Mouse (Mus musculus) cerebellum, adult 9-10 months (tissue): ENCODE measurements around the gene Foxn3.

Experiments
- DNase-seq: peaks from one replicate; pipeline ENCODE4 v3.0.0; 2022

The Foxn3 gene

GRCm38 (mm10) chr12:99280826-99281225 is 282.6 kb downstream of the Foxn3 start:
- DNase-seq = no peak

- no peak for DNase-seq
These were observed 283.1 kb downstream of the Foxn3 start for GRCm38 (mm10) chr12:99280291-99280690.

- DNase-seq = no peak
These were observed 284.0 kb downstream of the Foxn3 start for GRCm38 (mm10) chr12:99279426-99279825.

DNA sequence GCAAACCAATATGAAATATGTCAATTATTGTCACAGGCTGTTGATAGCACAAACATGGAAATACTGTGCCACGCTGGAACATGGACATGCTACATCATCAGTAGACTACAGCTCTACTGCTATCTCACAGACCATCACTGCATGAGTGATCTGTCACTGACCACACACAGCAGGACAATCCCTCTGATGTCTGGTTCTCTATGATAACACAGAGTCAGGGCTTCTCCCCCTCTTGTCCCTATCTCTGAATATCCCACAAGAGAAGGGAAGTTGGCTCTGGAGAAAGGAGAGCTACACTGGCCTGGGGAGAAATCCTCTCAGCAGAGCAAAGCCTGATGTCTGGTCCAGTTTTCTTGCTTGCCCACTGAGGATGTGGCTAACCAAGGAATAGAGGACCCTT is 288.8 kb downstream of the Foxn3 start:
- no peak for DNase-seq

GRCm38 (mm10) chr12:99269396-99269795 is 294.0 kb downstream of the Foxn3 start:
- no peak for DNase-seq

- no peak for DNase-seq
These were observed 294.4 kb downstream of the Foxn3 start for GRCm38 (mm10) chr12:99268954-99269353.

DNA sequence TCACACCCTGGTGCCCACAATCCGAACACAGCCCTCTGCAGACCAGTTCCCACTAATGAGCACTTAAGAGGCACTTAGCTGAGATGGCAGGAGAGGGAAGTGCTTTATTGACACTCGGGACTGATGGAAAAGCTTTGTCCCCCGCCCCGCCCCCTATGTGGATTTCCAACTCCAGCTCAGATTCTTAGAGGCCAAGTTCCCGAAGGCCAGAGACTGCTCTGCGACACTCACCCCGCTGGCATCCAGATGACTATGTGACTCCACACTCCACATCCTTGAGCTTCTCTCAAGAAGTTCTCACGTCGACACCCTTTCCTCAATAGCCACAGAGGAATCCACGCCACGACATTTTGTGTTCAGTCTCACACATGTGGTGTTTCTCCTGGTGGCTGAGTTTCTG is 295.6 kb downstream of the Foxn3 start:
- DNase-seq = no peak

DNA sequence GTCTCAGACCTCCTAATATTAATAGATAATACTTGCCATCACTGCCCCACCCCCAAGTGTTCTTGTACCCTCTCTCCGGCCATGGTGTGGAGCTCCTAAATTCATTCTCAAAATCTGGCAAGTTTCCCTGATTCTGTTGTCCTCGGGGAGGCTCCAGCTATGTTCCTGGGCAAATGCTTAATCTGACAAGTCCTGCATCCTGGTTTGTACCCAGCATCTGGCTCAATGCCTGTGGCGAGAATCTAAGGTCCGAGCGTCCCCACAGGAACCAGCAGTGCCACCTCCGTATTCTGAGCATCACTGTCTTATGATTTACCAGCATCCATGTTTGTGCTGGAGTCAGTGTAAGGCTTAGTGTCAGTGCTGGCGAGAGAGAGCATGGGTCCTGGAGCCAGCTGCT is 296.9 kb downstream of the Foxn3 start:
- DNase-seq = no peak

GRCm38 (mm10) chr12:99265777-99266176 is 297.6 kb downstream of the Foxn3 start:
- no peak for DNase-seq

GRCm38 (mm10) chr12:99264386-99264785 is 299.0 kb downstream of the Foxn3 start:
- no peak for DNase-seq

- DNase-seq = peak; percentile 57
These were observed 299.6 kb downstream of the Foxn3 start for GRCm38 (mm10) chr12:99263592-99264335.

- no peak for DNase-seq
These were observed 300.5 kb downstream of the Foxn3 start for GRCm38 (mm10) chr12:99262840-99263239.

DNA sequence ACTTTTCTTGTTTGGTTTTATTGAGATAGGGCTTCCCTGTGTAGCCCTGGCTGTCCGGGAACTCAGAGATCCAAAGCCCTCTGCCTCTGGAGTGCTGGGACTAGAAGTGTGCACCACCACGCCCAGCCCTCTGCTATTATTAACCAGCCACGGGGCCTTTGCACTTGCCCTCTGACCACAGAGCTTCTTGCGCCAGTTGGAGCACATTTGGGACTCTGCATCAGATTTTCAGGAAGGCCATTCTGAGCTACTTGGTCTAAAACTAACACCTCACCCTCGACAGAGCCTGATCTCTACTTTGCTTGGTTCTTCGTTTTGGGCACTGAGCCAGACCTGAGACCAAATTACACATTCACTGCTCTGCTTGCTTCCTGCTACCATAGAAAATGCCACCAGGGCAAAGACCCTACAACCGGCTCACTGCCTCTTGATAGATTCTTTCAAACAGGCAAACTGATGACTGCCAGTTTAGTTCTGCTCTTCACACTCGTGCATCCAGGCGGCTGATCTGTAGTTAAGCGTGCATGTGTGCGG is 301.2 kb downstream of the Foxn3 start:
- no peak for DNase-seq

DNA sequence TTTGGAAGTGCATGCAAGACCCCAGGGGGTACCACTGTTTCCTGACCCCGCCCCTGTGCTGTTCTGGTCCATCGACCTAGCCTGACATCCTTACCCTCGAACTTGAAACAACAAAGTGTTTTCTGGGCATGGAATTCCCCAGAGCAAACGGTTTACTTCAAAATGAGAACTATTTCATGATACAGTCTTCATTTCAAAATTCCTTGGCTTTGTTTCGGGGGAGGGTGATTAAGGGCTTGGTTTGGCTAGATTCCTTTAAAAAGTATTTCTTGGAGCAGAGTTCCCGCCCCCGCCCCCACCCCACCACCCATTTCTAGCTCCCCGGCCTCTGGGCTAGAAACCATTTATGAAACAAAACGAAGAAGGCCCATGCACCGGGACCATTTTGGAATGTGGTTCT is 303.2 kb downstream of the Foxn3 start:
- no peak for DNase-seq

DNA sequence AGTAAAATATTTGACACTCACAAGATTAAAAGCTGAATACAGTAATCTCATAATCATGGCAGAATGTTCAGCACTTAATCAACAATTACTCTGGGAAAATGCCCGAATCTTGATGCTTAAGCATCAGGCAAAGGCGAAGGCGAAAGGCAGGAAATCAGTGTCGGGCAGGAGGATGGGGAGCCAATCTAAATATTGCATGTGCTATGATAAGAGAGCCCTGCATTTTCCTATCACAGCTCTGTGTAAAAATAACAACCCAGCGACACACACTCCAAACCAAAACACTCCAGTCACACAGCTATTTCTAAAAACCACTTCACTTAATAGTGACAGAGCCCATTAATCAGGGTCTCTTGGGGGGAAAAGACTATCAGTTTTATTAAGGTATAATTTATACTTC is 305.8 kb downstream of the Foxn3 start:
- DNase-seq = no peak

DNA sequence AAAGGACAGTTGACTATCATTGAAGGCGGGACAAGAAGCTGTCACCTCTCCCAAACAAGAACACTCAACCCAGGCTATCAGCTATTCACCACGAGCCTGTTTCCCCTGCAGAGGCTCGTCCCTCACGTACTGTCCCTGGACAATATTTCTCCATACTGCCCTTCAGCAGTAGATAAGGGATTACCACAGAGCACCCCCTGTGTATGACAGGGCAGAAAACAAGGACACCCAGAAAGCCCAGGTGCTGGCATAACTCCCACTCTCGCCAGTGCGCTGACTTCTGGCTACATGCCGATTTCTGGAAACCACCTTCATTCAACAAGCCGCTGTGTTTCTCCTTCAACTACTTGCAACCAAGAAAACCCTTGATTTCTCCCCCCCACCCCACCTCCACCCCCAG is 306.4 kb downstream of the Foxn3 start:
- no peak for DNase-seq

DNA sequence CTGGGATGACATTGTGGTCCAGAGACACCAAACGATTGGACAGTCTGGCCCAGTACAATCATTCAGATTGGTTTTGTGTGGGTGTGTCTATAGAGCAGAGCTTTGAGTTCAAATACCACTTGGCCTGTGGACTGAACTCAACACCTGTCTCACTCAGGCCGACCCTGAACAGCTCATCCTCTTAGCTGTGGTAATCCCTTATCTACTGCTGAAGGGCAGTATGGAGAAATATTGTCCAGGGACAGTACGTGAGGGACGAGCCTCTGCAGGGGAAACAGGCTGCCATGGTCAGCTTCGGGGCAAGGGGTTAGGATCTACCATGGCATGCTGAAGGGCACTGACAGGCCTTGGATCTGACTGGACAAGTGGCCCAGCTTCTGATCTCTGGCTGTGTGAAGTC is 306.9 kb downstream of the Foxn3 start:
- no peak for DNase-seq

DNA sequence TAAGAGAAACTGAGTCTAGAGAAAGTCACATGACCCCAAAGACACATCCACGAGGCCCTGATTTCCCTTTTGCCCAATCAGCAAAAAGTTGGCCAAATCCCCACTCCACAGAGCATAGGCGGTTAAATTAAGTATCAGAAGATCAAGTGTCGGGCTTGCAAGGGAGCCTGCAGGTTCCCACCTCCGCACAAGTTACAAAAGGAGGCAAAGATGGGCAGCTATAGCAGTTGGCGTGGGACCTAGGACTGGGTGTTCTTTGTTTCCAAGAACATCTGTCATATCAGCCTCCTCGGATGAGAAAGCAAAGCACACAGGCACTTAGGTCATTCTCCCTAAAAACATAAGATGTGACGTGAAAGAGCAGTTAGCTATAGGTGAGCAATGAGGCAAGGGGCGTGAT is 308.9 kb downstream of the Foxn3 start:
- no peak for DNase-seq

- no peak for DNase-seq
These were observed 309.8 kb downstream of the Foxn3 start for GRCm38 (mm10) chr12:99253562-99253961.

GRCm38 (mm10) chr12:99248606-99249005 is 314.8 kb downstream of the Foxn3 start:
- no peak for DNase-seq

DNA sequence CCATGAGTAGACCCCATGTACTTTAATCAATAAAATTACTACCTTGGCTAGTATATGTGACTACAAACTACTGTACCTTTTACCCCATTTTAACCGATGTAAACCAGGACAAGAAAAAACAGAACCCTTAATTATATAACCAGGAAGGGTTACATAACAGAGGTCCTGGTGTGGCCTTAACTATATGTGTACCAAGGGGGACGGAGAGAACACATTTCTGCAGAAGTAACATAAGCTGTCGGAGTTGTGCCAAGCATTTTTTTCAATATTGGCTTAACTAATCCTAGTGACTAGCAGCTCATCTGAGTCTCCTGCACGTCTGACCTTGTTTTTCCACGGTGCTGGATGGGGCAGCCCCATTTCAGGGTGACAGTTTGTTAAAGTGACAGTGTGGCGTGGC is 315.4 kb downstream of the Foxn3 start:
- DNase-seq = peak; percentile 68

- DNase-seq = peak; percentile 78
These were observed 316.2 kb downstream of the Foxn3 start for GRCm38 (mm10) chr12:99246984-99247746.

DNA sequence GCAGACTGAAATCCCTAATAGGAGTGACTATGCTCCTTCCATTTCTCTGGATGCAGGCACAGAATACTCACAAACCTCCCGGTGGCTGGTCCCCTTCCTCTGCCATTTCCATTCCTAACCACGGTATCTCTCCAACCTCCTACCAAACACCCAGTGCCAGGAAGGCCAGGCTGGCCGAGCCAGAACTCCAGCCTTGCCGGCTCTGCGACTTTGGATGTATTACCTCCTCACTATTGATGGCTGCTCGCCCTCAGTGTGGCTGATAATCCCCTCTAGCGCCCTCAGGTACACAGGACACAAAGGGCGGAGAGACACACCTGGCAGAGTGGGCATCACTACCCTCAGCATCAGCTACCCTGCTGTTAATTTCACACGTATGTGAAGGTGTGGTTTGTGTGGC is 318.7 kb downstream of the Foxn3 start:
- peak; percentile 54 for DNase-seq

DNA sequence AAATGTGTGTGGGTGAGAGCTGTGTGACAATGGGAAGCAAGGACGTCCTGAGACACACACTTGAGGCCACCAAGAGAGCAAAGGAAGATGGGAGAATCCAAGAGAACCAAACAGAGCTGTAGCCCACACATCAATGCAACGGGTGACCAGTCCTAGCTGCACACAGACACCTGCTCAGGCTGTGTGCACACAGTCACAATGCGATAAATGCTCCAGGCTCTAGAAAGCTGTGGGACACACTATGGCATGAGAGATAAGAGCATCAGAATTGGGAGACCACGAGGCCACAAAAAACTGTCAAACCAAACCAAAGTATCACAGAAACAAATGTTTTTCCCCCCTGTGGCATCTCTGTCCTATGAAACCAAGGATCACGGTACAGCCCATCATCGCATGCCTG is 319.1 kb downstream of the Foxn3 start:
- DNase-seq = no peak
